Mouse (Mus musculus) left cerebral cortex, postnatal 36 days (tissue): ENCODE data around the gene Olfr556. TPM values are rescaled to one million over a fixed set of nuclear protein-coding genes. Genes with fewer than 3 reads are reported as not detected.

Experiments used
- total RNA-seq, 2 experiments: library from RNA; stranded (reverse); gene quantifications; 2 replicates each; pipeline ENCODE4 v1.2.3; 2021

Gene Olfr556
- total RNA-seq, 2 experiments from 2014 or later: not detected

Other genes starting within 250 kb of the Olfr556 start
- 10 to 100 TPM; 10.8 to 13.0 TPM for gene Rrm1, start 223.2 kb upstream of the Olfr556 start, total RNA-seq
- not detected for gene Olfr543, start 183.2 kb upstream of the Olfr556 start, total RNA-seq
- not detected for gene Olfr544, start 176.6 kb upstream of the Olfr556 start, total RNA-seq
- gene Olfr545, start 165.3 kb upstream of the Olfr556 start, total RNA-seq: not detected
- gene Olfr547, start 130.2 kb upstream of the Olfr556 start, total RNA-seq: not detected
- gene Olfr548-ps1, start 124.0 kb upstream of the Olfr556 start, total RNA-seq: not detected
- not detected for gene Olfr549, start 115.0 kb upstream of the Olfr556 start, total RNA-seq
- gene Trim21, start 99.4 kb upstream of the Olfr556 start, total RNA-seq: 1 to 10 TPM; 2.0 to 4.3 TPM
- under 1 TPM; 0.42 to 0.50 TPM for gene Olfr550, start 93.5 kb upstream of the Olfr556 start, total RNA-seq
- not detected for gene Olfr551, start 73.0 kb upstream of the Olfr556 start, total RNA-seq
- gene Olfr552, start 67.1 kb upstream of the Olfr556 start, total RNA-seq: under 1 TPM in 1 of 2 experiments, not detected in 1; 0.27 TPM
- gene Olfr553, start 46.7 kb upstream of the Olfr556 start, total RNA-seq: not detected
- gene Olfr554, start 26.5 kb upstream of the Olfr556 start, total RNA-seq: not detected
- gene Olfr555, start 6.1 kb upstream of the Olfr556 start, total RNA-seq: not detected
- gene Trim68, start 22.4 kb downstream of the Olfr556 start, total RNA-seq: 1 to 10 TPM; 5.5 to 6.7 TPM
- gene Olfr557, start 31.0 kb downstream of the Olfr556 start, total RNA-seq: under 1 TPM in 1 of 2 experiments, not detected in 1; 0.25 TPM
- gene Olfr558, start 37.3 kb downstream of the Olfr556 start, total RNA-seq: under 1 TPM; 0.12 to 0.29 TPM
- gene Olfr33, start 54.2 kb downstream of the Olfr556 start, total RNA-seq: not detected
- gene Olfr559, start 62.6 kb downstream of the Olfr556 start, total RNA-seq: not detected
- under 1 TPM; 0.27 to 0.54 TPM for gene Olfr560, start 94.5 kb downstream of the Olfr556 start, total RNA-seq
- under 1 TPM; 0.72 to 0.77 TPM for gene Olfr78, start 94.6 kb downstream of the Olfr556 start, total RNA-seq
- gene Olfr561, start 106.3 kb downstream of the Olfr556 start, total RNA-seq: not detected
- not detected for gene Olfr564, start 138.6 kb downstream of the Olfr556 start, total RNA-seq
- not detected for gene Olfr566, start 193.9 kb downstream of the Olfr556 start, total RNA-seq
- not detected for gene Olfr568, start 212.2 kb downstream of the Olfr556 start, total RNA-seq
- gene Olfr569, start 226.0 kb downstream of the Olfr556 start, total RNA-seq: not detected
- not detected for gene Olfr570, start 229.7 kb downstream of the Olfr556 start, total RNA-seq